Mouse (Mus musculus): ENCODE data around the gene Plcd3. TPM values are rescaled to one million over a fixed set of nuclear protein-coding genes. Genes with fewer than 3 reads are reported as not detected.

Plcd3 gene
- polyA plus RNA-seq, 1 experiment from 2014 or later, result 1.2 TPM

DNA sequence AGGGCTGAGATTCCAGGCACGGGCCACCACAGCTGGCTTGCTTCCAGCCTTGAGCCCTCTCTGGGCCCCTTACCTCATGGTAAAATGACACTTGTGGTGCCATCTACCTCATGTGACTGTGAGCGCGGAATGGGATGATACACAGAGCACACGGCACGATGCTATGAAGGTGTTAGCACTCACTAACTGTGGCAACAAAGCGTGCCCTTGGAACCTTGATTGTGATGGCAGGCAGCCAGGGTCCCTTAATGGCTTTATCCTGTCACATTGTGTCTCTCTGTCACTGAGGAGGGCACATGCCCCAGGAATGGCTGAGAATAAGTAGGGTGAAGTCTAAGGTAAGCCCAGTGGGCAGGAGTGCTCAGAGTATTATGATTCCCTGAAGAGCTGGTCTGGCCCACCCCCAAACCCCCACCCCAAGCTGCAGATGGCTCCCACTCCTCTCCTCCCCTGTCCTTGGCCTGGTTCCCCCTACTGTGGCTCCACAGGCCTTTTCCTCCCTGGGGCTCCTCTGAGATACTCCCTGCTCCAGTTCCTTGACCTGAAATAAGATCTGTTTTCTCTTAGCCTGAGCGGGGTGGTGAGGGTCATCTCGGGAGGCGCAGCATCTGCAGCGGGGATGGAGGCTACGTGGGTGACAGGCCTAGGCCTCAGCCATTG lies 2.8 kb downstream of the Plcd3 start:
- Histone ChIP-seq H3K27ac (replicated peaks; ENCODE audit: low read depth, low read length) (no peak overlapping the region), H3K4me1 (ENCODE audit: control insufficient read depth, insufficient read depth, low read length) (peaks cover 18% of the 10 kb centered on the region), H3K36me3 (ENCODE audit: control insufficient read depth, insufficient read depth, low read length) (no peaks in the 10 kb centered on the region), H3K27me3 (ENCODE audit: control insufficient read depth, insufficient read depth, low read length) (peaks cover 26% of the 10 kb centered on the region), H3K4me2 (ENCODE audit: low read depth, severe bottlenecking) (no peak overlapping the region), H3K9me3 (ENCODE audit: control insufficient read depth, low read length) (no peaks in the 10 kb centered on the region), H3K9ac (ENCODE audit: low read length) (no peak overlapping the region), H3K4me3 (ENCODE audit: low read depth, low read length) (no peak overlapping the region)
- no peak for DNase-seq (ENCODE audit: low spot score)
- ATAC-seq (ENCODE audit: insufficient number of reproducible peaks, low FRiP score, low TSS enrichment, low read depth), result no peak
- WGBS, result 72% methylated on average over 11 of the region's 11 CpGs

DNA sequence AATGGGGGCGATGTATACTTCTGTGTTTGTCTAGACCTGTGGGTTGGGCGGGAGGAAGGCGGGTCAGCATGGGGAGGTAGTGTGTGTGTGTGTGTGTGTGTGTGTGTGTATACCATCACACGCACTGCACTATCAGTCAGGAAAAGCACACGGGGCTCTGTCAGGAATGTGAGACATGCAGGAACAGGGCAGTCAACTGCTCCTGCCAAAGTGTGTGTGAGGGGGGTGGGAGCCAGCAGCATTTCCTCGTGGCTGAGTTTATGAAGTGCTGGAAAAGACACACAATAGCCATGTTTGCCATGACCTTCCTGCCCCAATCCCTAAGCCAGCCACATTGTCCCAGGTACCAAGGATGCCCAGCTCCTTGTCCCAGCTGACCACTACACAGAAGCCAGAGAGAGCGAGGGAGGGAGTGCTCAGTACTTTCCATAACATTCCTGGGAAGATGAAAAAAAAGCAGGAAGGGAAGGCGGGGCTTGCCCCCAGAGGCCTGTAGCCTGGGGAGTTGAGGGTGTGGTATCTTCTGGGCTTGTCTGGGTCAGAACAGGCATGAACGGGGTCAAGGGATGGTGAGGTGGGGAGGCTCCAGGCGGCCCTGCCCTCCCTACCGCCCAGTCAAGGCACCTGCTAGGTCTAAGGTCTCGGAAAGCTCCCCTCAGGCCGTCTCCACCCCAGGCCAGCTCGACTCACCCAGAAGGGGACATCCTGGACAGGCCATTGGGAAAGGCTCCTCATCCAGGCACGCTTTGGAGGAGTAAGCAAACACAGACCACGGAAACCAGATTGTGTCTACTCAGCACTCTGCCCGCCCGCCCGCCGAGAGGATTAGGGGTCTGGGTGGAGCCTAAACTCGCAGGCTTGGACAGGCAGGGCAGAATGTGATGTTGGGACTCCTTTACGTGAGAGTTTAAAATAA lies 4.2 kb downstream of the Plcd3 start:
- Histone ChIP-seq H3K4me3 (ENCODE audit: low read depth, low read length) (no peak overlapping the region), H3K36me3 (ENCODE audit: control insufficient read depth, insufficient read depth, low read length) (no peaks in the 10 kb centered on the region), H3K27me3 (ENCODE audit: control insufficient read depth, insufficient read depth, low read length) (peaks cover 21% of the 10 kb centered on the region), H3K4me2 (ENCODE audit: low read depth, severe bottlenecking) (peak overlapping the region; percentile 16; the same call in 1 of the 2 replicates), H3K27ac (replicated peaks; ENCODE audit: low read depth, low read length) (no peak overlapping the region), H3K9me3 (ENCODE audit: control insufficient read depth, low read length) (no peaks in the 10 kb centered on the region), H3K4me1 (ENCODE audit: control insufficient read depth, insufficient read depth, low read length) (peaks cover 18% of the 10 kb centered on the region), H3K9ac (ENCODE audit: low read length) (no peak overlapping the region)
- DNase-seq (ENCODE audit: low spot score) (no peak), ATAC-seq (ENCODE audit: insufficient number of reproducible peaks, low FRiP score, low TSS enrichment, low read depth) (no peak)
- WGBS, result 28% methylated on average over 22 of the region's 22 CpGs

DNA sequence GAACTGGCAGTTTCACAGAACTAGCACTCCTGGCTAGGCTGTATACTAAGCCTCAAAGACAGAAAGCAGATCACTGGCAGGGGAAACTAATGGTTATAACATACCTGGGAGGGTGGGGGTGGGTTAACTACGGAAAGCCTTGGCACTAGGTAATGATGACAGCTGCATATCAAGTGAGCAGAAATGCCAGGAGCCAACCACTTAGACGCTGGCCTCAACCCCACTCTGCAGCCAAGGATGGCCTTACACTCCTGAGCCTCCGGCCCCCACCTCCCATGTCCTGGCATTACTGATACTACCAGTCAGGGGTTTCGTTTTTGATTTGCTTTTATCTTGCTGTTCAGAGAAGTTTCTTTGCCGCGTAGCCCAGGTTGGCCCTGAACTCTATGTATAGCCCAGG lies 5.7 kb downstream of the Plcd3 start:
- 87% methylated on average over 6 of the region's 6 CpGs for WGBS
- Histone ChIP-seq H3K27ac (replicated peaks; ENCODE audit: low read depth, low read length) (no peak overlapping the region), H3K36me3 (ENCODE audit: control insufficient read depth, insufficient read depth, low read length) (no peaks in the 10 kb centered on the region), H3K4me1 (ENCODE audit: control insufficient read depth, insufficient read depth, low read length) (peaks cover 14% of the 10 kb centered on the region), H3K27me3 (ENCODE audit: control insufficient read depth, insufficient read depth, low read length) (peaks cover 11% of the 10 kb centered on the region), H3K9me3 (ENCODE audit: control insufficient read depth, low read length) (no peaks in the 10 kb centered on the region), H3K4me3 (ENCODE audit: low read depth, low read length) (no peak overlapping the region), H3K9ac (ENCODE audit: low read length) (no peak overlapping the region), H3K4me2 (ENCODE audit: low read depth, severe bottlenecking) (no peak overlapping the region)
- DNase-seq (ENCODE audit: low spot score) (no peak), ATAC-seq (ENCODE audit: insufficient number of reproducible peaks, low FRiP score, low TSS enrichment, low read depth) (no peak)

GRCm38 (mm10) chr11:103095107-103095670 lies 6.3 kb downstream of the Plcd3 start:
- H3K9me3 ChIP-seq (ENCODE audit: control insufficient read depth, low read length), result no peaks in the 10 kb centered on the region
- H3K4me2 ChIP-seq (ENCODE audit: low read depth, severe bottlenecking), result no peak overlapping the region
- 50% methylated on average over 9 of the region's 9 CpGs for WGBS
- ATAC-seq (ENCODE audit: insufficient number of reproducible peaks, low FRiP score, low TSS enrichment, low read depth) (no peak), DNase-seq (ENCODE audit: low spot score) (no peak)
- H3K27me3 ChIP-seq (ENCODE audit: control insufficient read depth, insufficient read depth, low read length), result peaks cover 6% of the 10 kb centered on the region
- no peak overlapping the region for H3K4me3 ChIP-seq (ENCODE audit: low read depth, low read length)
- no peak overlapping the region for H3K27ac ChIP-seq (replicated peaks; ENCODE audit: low read depth, low read length)
- H3K9ac ChIP-seq (ENCODE audit: low read length), result no peak overlapping the region
- peaks cover 14% of the 10 kb centered on the region for H3K4me1 ChIP-seq (ENCODE audit: control insufficient read depth, insufficient read depth, low read length)
- no peaks in the 10 kb centered on the region for H3K36me3 ChIP-seq (ENCODE audit: control insufficient read depth, insufficient read depth, low read length)

GRCm38 (mm10) chr11:103093862-103094833 lies 7.3 kb downstream of the Plcd3 start:
- no peak for ATAC-seq (ENCODE audit: insufficient number of reproducible peaks, low FRiP score, low TSS enrichment, low read depth)
- H3K27ac ChIP-seq (replicated peaks; ENCODE audit: low read depth, low read length), result no peak overlapping the region
- H3K9me3 ChIP-seq (ENCODE audit: control insufficient read depth, low read length), result no peaks in the 10 kb centered on the region

DNA sequence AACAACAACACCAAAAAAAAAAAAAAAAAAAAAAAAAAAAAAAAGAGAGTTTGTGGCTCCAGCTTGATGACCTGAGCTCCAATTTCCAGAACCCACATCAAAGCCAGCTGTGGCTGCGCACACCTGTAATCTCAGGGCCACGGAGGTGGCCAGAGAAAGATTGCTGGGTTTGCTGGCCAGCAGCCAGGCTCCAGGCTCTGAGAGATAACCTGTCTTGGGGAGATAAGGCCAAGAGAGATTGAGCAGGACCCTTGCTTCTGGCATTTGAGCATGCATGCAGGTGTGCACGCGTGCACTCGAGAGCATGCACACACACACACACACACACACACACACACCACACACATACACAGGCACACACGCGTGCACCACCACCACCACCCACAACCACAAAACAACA lies 8.2 kb downstream of the Plcd3 start:
- 96% methylated on average over 7 of the region's 7 CpGs for WGBS
- Histone ChIP-seq H3K9ac (ENCODE audit: low read length) (no peak overlapping the region), H3K27me3 (ENCODE audit: control insufficient read depth, insufficient read depth, low read length) (no peaks in the 10 kb centered on the region), H3K4me3 (ENCODE audit: low read depth, low read length) (no peak overlapping the region), H3K9me3 (ENCODE audit: control insufficient read depth, low read length) (no peaks in the 10 kb centered on the region), H3K27ac (replicated peaks; ENCODE audit: low read depth, low read length) (no peak overlapping the region), H3K36me3 (ENCODE audit: control insufficient read depth, insufficient read depth, low read length) (no peaks in the 10 kb centered on the region), H3K4me1 (ENCODE audit: control insufficient read depth, insufficient read depth, low read length) (peaks cover 11% of the 10 kb centered on the region), H3K4me2 (ENCODE audit: low read depth, severe bottlenecking) (no peak overlapping the region)
- ATAC-seq (ENCODE audit: insufficient number of reproducible peaks, low FRiP score, low TSS enrichment, low read depth) (no peak), DNase-seq (ENCODE audit: low spot score) (no peak)

More at GRCm38 (mm10) chr11:103093862-103094833, 7.3 kb downstream of the Plcd3 start:
- Histone ChIP-seq H3K27me3 (ENCODE audit: control insufficient read depth, insufficient read depth, low read length) (no peaks in the 10 kb centered on the region), H3K4me1 (ENCODE audit: control insufficient read depth, insufficient read depth, low read length) (peaks cover 11% of the 10 kb centered on the region), H3K4me3 (ENCODE audit: low read depth, low read length) (no peak overlapping the region), H3K9ac (ENCODE audit: low read length) (no peak overlapping the region), H3K4me2 (ENCODE audit: low read depth, severe bottlenecking) (no peak overlapping the region), H3K36me3 (ENCODE audit: control insufficient read depth, insufficient read depth, low read length) (no peaks in the 10 kb centered on the region)
- no peak for DNase-seq (ENCODE audit: low spot score)
- 62% methylated on average over 20 of the region's 20 CpGs for WGBS

DNA sequence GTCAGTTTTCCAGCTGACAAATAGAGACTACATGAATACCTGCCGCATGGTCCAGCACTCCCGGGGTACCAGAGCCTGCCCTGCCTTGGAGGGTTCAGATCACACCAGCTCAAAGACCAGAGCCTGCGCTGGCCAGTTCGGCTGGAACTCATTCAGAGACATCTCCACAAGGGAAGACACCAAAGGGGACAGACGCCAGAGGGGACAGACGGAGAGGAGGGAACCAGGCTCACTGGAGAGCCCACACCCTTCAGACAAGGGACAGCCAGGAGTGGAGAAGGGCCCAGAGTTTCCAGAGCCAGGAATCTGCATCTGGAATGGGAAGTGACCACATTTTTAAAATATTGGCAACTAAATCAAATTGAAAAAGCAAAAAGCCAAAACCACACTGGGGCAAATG lies 19.8 kb downstream of the Plcd3 start:
- Histone ChIP-seq H3K9ac (ENCODE audit: low read length) (no peak overlapping the region), H3K27me3 (ENCODE audit: control insufficient read depth, insufficient read depth, low read length) (peaks cover 17% of the 10 kb centered on the region), H3K4me2 (ENCODE audit: low read depth, severe bottlenecking) (no peak overlapping the region), H3K9me3 (ENCODE audit: control insufficient read depth, low read length) (no peaks in the 10 kb centered on the region), H3K4me3 (ENCODE audit: low read depth, low read length) (no peak overlapping the region), H3K36me3 (ENCODE audit: control insufficient read depth, insufficient read depth, low read length) (no peaks in the 10 kb centered on the region), H3K4me1 (ENCODE audit: control insufficient read depth, insufficient read depth, low read length) (peaks cover 7% of the 10 kb centered on the region), H3K27ac (replicated peaks; ENCODE audit: low read depth, low read length) (no peak overlapping the region)
- 61% methylated on average over 6 of the region's 6 CpGs for WGBS
- ATAC-seq (ENCODE audit: insufficient number of reproducible peaks, low FRiP score, low TSS enrichment, low read depth) (no peak), DNase-seq (ENCODE audit: low spot score) (no peak)

All from limb, embryonic 11.5 days (tissue).